In the genomic region with DNA sequence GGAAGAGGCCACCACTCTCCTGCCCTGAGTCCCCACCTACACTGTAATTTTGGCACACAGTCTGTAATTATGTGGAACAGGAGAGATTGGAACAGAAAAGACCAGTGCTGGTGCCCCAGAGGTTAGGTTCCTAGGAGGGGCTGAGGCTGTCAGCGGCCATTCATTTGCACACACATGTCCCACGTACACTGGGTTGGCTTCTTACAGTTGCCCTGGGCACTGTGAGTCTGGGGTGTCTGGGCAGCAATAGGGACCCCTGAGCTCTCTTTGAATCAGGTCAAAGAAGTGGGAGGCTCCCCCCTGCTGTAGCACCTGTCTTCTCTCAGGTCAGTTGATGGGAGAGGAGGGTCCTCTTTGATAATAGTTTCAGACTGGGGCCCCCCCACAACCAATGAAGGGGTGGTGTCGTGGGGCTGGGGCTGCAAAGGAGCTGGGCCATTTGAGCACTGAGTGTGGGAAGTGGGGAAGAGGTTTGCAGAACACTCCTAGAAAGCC, we compare ENCODE assay signal across 16 mouse cellular contexts. TPM values are rescaled to one million over a fixed set of nuclear protein-coding genes. Genes with fewer than 3 reads are reported as not detected.
DNase-seq lines count a peak whose midpoint lies in the region; ATAC-seq lines count a peak whose summit lies in the region.
"Had no signal": no experiment of that assay in that cellular context is flagged by ENCODE, and none has a peak within 500 bp of the region (broad histone marks: within the 10 kb centered on the region; RNA-seq: fewer than 3 reads in every experiment).

No protein-coding gene starts in this region.

- intact Hi-C loops in gastrocnemius, postnatal 14 days (cut with DNase I; ENCODE audit: low total_unique reads) = no loop called here

- H3K9me3 ChIP-seq in hindbrain, embryonic 11.5 days (ENCODE audit: control insufficient read depth, low read length) = no peaks in the 10 kb centered on the region
- no peaks in the 10 kb centered on the region for H3K9me3 ChIP-seq in midbrain, embryonic 16.5 days (replicated peaks; ENCODE audit: control insufficient read depth, low read length, poor library complexity, severe bottlenecking)
- H3K9me3 ChIP-seq: embryonic facial prominence, embryonic 15.5 days had no signal

- peaks cover 69% of the 10 kb centered on the region for H3K27me3 ChIP-seq in hindbrain, embryonic 11.5 days (ENCODE audit: control insufficient read depth, insufficient read depth, low read length)
- H3K27me3 ChIP-seq in midbrain, embryonic 16.5 days (ENCODE audit: control insufficient read depth, insufficient read depth, low read depth, low read length) = peaks cover 22% of the 10 kb centered on the region

- no peaks in the 10 kb centered on the region for H3K36me3 ChIP-seq in hindbrain, embryonic 11.5 days (ENCODE audit: control insufficient read depth, insufficient read depth, low read length)
- H3K36me3 ChIP-seq in midbrain, embryonic 16.5 days (ENCODE audit: control insufficient read depth, insufficient read depth, low read length) = no peaks in the 10 kb centered on the region
- H3K36me3 ChIP-seq: embryonic facial prominence, embryonic 15.5 days had no signal

- peak overlapping the region; percentile 55 for H3K4me3 ChIP-seq in hindbrain, embryonic 11.5 days (ENCODE audit: low read depth, low read length)
- peak overlapping the region; percentile 54 for H3K4me3 ChIP-seq in midbrain, embryonic 16.5 days (ENCODE audit: low read depth, low read length)
- H3K4me3 ChIP-seq: embryonic facial prominence, embryonic 15.5 days had no signal

- H3K4me1 ChIP-seq in hindbrain, embryonic 11.5 days (replicated peaks; ENCODE audit: control insufficient read depth, insufficient read depth, low read length) = peaks cover 9% of the 10 kb centered on the region
- peaks cover 35% of the 10 kb centered on the region for H3K4me1 ChIP-seq in midbrain, embryonic 16.5 days (ENCODE audit: control insufficient read depth, insufficient read depth, low read length)
- H3K4me1 ChIP-seq: embryonic facial prominence, embryonic 15.5 days had no signal

- peak; percentile 11 to 12 for DNase-seq in frontal cortex, postnatal 10 days (ENCODE audit: low spot score in 2 of 2)
- DNase-seq in frontal cortex, postnatal 25 days (ENCODE audit: low spot score in 2 of 2) = no peak
- DNase-seq in cerebellum, postnatal 25 days = peak; percentile 28 to 35
- peak; percentile 33 for DNase-seq in hindbrain, embryonic 11.5 days (ENCODE audit: low spot score)
- DNase-seq in gastrocnemius, postnatal 14 days = no peak
- no peak for DNase-seq in gastrocnemius, postnatal 4 days (ENCODE audit: low spot score in 2 of 2)
- DNase-seq in thymus, postnatal 14 days = no peak
- DNase-seq: gastrocnemius, postnatal 10 days; heart, postnatal 10 days had no signal

- 8% methylated on average over 3 of the region's 3 CpGs for WGBS in hindbrain, embryonic 11.5 days
- 0% methylated on average over 3 of the region's 3 CpGs for WGBS in midbrain, embryonic 16.5 days

- peak overlapping the region; percentile 83 for H3K9ac ChIP-seq in hindbrain, embryonic 11.5 days (ENCODE audit: low read depth, low read length)
- H3K9ac ChIP-seq in midbrain, embryonic 16.5 days (ENCODE audit: low read depth, low read length) = peak overlapping the region; percentile 87
- H3K9ac ChIP-seq: embryonic facial prominence, embryonic 15.5 days had no signal

- peak overlapping the region; percentile 97 for H3K27ac ChIP-seq in hindbrain, embryonic 11.5 days (ENCODE audit: low read depth, low read length)
- peak overlapping the region; percentile 94 for H3K27ac ChIP-seq in midbrain, embryonic 16.5 days (ENCODE audit: low read length)
- H3K27ac ChIP-seq: embryonic facial prominence, embryonic 15.5 days; macrophage; stomach, postnatal 0 days had no signal

- ATAC-seq in hindbrain, embryonic 11.5 days (ENCODE audit: low FRiP score) = no peak
- ATAC-seq in midbrain, embryonic 16.5 days = no peak

- peak overlapping the region; percentile 65 for H3K4me2 ChIP-seq in hindbrain, embryonic 11.5 days (replicated peaks; ENCODE audit: low read depth, low read length)
- peak overlapping the region; percentile 61 for H3K4me2 ChIP-seq in midbrain, embryonic 16.5 days (ENCODE audit: low read length)
- H3K4me2 ChIP-seq: embryonic facial prominence, embryonic 15.5 days; liver, embryonic 11.5 days had no signal

RNA-seq across cellular contexts. Expression of a gene that starts 46.2 kb away (rescaled TPM):
- polyA plus RNA-seq in hindbrain, embryonic 11.5 days (2014; fragmentation: Nextera tagmentation; extraction: Ambion mirVana) = 0.13 and 0.25 TPM in 2 replicates
- 0.18 and 0.21 TPM in 2 replicates for polyA plus RNA-seq in midbrain, embryonic 16.5 days (2015; fragmentation: Nextera tagmentation; extraction: Ambion mirVana)
- total RNA-seq in gastrocnemius, postnatal 14 days (2021) = not detected
- total RNA-seq in gastrocnemius, postnatal 4 days (2021) = under 1 TPM in 1 of 2 experiments, not detected in 1; 0.16 TPM
- total RNA-seq: gastrocnemius, postnatal 10 days; heart, postnatal 10 days; left cerebral cortex, adult 8-10 months; MEL had no signal
- polyA plus RNA-seq: macrophage had no signal

Comparison
In these comparisons a context has a peak if more than half of its experiments do, and no peak if none do; other contexts are left out.
1. DNase-seq: peak in frontal cortex, postnatal 10 days (2 of 2), cerebellum, postnatal 25 days (2 of 2) and hindbrain, embryonic 11.5 days (single experiment); none in frontal cortex, postnatal 25 days (0 of 2), gastrocnemius, postnatal 14 days (single experiment), gastrocnemius, postnatal 4 days (0 of 2) and thymus, postnatal 14 days (single experiment).